Mouse (Mus musculus) C2C12 (cell line): Measurements from ENCODE around the gene Slc44a5.

Experiments
- CTCF ChIP-seq: IDR thresholded peaks from one replicate; pipeline ENCODE4 v1.5.1; 2011; ENCODE audit not compliant: control insufficient read depth, insufficient read depth, insufficient read length
- FOSL1 ChIP-seq: IDR thresholded peaks from one replicate; pipeline ENCODE4 v1.8.0; 2011; ENCODE audit warnings: mild to moderate bottlenecking, low read length; ENCODE audit not compliant: poor library complexity, insufficient read depth, severe bottlenecking

- no peak for TF ChIP-seq FOSL1
- no peak for TF ChIP-seq CTCF
Observed at GRCm38 (mm10) chr3:154082241-154082640, 109.0 kb downstream of the Slc44a5 start.
